Mouse (Mus musculus) kidney, postnatal 14 days (tissue): ENCODE results near the gene Large2.
A peak's percentile ranks its signal among the peaks of the same experiment; 100 is the strongest.

Source experiments
- DNase-seq: peaks from one replicate; pipeline ENCODE4 v3.0.0; 2022; ENCODE audit warnings: mixed read lengths

The Large2 gene

DNA sequence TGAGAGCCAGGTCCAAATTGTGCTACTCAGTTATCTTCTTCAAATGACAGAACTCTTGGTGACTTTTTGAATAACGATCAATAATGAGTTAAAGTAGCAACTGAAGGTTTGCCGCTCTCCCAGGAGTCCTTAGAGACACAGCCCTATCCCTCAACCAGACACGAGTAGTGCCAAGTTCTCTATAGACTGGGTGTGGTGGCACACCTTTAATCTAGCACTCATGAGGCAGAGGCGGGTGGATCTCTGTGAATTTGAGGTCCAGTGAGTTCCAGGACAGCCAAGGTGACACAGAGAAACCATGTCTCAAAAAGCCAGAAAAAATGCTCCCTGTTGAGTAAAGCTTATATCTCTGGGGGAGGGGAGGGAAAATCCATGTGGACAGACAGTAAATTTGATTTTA lies 47.1 kb downstream of the Large2 start:
- DNase-seq, result no peak

GRCm38 (mm10) chr2:92326221-92326620 lies 48.4 kb downstream of the Large2 start:
- no peak for DNase-seq

DNA sequence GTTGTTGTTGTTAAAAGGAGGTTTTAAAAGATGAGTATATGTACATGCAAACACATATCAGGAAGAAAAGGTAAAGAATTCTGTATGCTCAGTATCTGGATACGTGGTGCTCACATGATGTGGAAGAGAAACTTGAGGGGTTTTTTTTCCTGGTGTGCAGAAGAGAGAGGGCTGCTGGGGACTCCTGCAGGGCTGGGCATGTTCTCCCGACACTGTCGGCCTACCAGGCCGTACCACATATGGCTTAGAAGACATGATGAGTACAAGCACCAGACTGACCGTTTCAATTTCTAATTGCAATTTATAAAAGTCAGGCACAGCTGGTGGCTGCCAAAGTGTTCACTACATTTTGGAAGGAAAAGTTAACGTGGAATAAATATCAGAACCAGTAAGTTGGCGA lies 49.0 kb downstream of the Large2 start:
- no peak for DNase-seq

GRCm38 (mm10) chr2:92322669-92323068 lies 52.0 kb downstream of the Large2 start:
- DNase-seq, result peak; percentile 15

GRCm38 (mm10) chr2:92317228-92317627 lies 57.4 kb downstream of the Large2 start:
- DNase-seq, result no peak

DNA sequence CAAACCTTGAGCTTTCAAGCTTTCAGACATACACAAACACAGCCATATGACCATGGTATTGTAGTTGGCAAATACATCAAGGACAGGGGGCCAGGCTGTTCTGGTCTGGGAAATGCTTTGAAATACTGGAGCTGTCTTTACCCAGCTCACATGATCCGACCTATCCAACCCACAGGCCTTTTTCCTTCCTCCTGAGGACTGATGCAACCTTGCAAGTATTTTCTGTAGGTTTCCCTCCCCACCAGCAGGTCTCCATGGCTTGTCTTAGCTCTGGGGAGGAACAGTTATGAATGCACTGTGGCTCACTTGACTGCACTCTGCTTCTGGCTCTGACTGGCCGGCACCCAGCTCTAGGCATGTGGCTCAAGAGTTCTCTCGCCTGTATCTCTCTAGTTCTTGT lies 58.0 kb downstream of the Large2 start:
- DNase-seq, result no peak
